Mouse (Mus musculus): Measurements from ENCODE around the gene Thnsl2. TPM values are rescaled to one million over a fixed set of nuclear protein-coding genes. Genes with fewer than 3 reads are reported as not detected.

The Thnsl2 gene
- polyA plus RNA-seq, 2 experiments: 4.7 to 11.8 TPM

- TF ChIP-seq CTCF (IDR thresholded peaks at IDR 0.05; ENCODE audit: low read depth) (no peak), EP300 (IDR thresholded peaks at IDR 0.05; ENCODE audit: low read depth) (no peak)
- H3K27ac ChIP-seq: no peak overlapping the region
- no peak overlapping the region for H3K4me3 ChIP-seq (ENCODE audit: insufficient read depth in 1 of 2, low read depth in 2 of 2, low read length in 2 of 2)
- H3K27me3 ChIP-seq (ENCODE audit: control insufficient read depth, insufficient read depth, low read length): no peaks in the 10 kb centered on the region
- WGBS (ENCODE audit: insufficient replicate concordance): 53% methylated on average over 7 of the region's 7 CpGs
- H3K9ac ChIP-seq (replicated peaks): no peak overlapping the region
- ATAC-seq (ENCODE audit: insufficient read depth) (no peak), DNase-seq (ENCODE audit: low read depth in 3 of 3, low spot score in 3 of 3) (no peak)
- H3K4me1 ChIP-seq (replicated peaks; ENCODE audit: control insufficient read depth in 2 of 2, insufficient read depth in 2 of 2, low read length in 1 of 2): peaks cover 0 to 2% of the 10 kb centered on the region in 2 experiments; a peak in 1 of 4 replicates
- no peak overlapping the region for H3K4me2 ChIP-seq (ENCODE audit: low read depth)
- no peaks in the 10 kb centered on the region for H3K36me3 ChIP-seq (replicated peaks; ENCODE audit: control insufficient read depth, insufficient read depth, low read depth)
- no peaks in the 10 kb centered on the region for H3K9me3 ChIP-seq (ENCODE audit: control insufficient read depth, low read length)
Measured at GRCm38 (mm10) chr6:71161290-71161689, 17.1 kb upstream of the Thnsl2 start.

- ATAC-seq (ENCODE audit: insufficient read depth) (no peak), DNase-seq (ENCODE audit: low read depth in 3 of 3, low spot score in 3 of 3) (no peak)
- no peak overlapping the region for H3K27ac ChIP-seq
- H3K27me3 ChIP-seq (ENCODE audit: control insufficient read depth, insufficient read depth, low read length): no peaks in the 10 kb centered on the region
- no peak overlapping the region for H3K4me3 ChIP-seq (ENCODE audit: insufficient read depth in 1 of 2, low read depth in 2 of 2, low read length in 2 of 2)
- H3K9ac ChIP-seq (replicated peaks): no peak overlapping the region
- no peak for TF ChIP-seq EP300 (IDR thresholded peaks at IDR 0.05; ENCODE audit: low read depth)
- TF ChIP-seq CTCF (IDR thresholded peaks at IDR 0.05; ENCODE audit: low read depth): peak; percentile 72
- H3K4me1 ChIP-seq (replicated peaks; ENCODE audit: control insufficient read depth in 2 of 2, insufficient read depth in 2 of 2, low read length in 1 of 2): peaks cover 0 to 2% of the 10 kb centered on the region in 2 experiments; a peak in 1 of 4 replicates
- 71% methylated on average over 5 of the region's 5 CpGs for WGBS (ENCODE audit: insufficient replicate concordance)
- H3K4me2 ChIP-seq (ENCODE audit: low read depth): no peak overlapping the region
- H3K36me3 ChIP-seq (replicated peaks; ENCODE audit: control insufficient read depth, insufficient read depth, low read depth): no peaks in the 10 kb centered on the region
- H3K9me3 ChIP-seq (ENCODE audit: control insufficient read depth, low read length): no peaks in the 10 kb centered on the region
Measured at GRCm38 (mm10) chr6:71156674-71157326, 12.6 kb upstream of the Thnsl2 start.

GRCm38 (mm10) chr6:71154861-71155260 lies 10.6 kb upstream of the Thnsl2 start:
- Histone ChIP-seq H3K27me3 (ENCODE audit: control insufficient read depth, insufficient read depth, low read length) (no peaks in the 10 kb centered on the region), H3K9ac (replicated peaks) (no peak overlapping the region), H3K27ac (no peak overlapping the region), H3K4me3 (ENCODE audit: insufficient read depth in 1 of 2, low read depth in 2 of 2, low read length in 2 of 2) (no peak overlapping the region), H3K9me3 (ENCODE audit: control insufficient read depth, low read length) (no peaks in the 10 kb centered on the region), H3K4me2 (ENCODE audit: low read depth) (no peak overlapping the region), H3K4me1 (replicated peaks; ENCODE audit: control insufficient read depth in 2 of 2, insufficient read depth in 2 of 2, low read length in 1 of 2) (no peaks in the 10 kb centered on the region), H3K36me3 (replicated peaks; ENCODE audit: control insufficient read depth, insufficient read depth, low read depth) (no peaks in the 10 kb centered on the region)
- DNase-seq (ENCODE audit: low read depth in 3 of 3, low spot score in 3 of 3): no peak
- TF ChIP-seq EP300 (IDR thresholded peaks at IDR 0.05; ENCODE audit: low read depth) (no peak), CTCF (IDR thresholded peaks at IDR 0.05; ENCODE audit: low read depth) (no peak)
- WGBS (ENCODE audit: insufficient replicate concordance): 71% methylated on average over 6 of the region's 6 CpGs
- no peak for ATAC-seq (ENCODE audit: insufficient read depth)

- WGBS (ENCODE audit: insufficient replicate concordance): 63% methylated on average over 4 of the region's 4 CpGs
- no peaks in the 10 kb centered on the region for H3K27me3 ChIP-seq (ENCODE audit: control insufficient read depth, insufficient read depth, low read length)
- no peaks in the 10 kb centered on the region for H3K4me1 ChIP-seq (replicated peaks; ENCODE audit: control insufficient read depth in 2 of 2, insufficient read depth in 2 of 2, low read length in 1 of 2)
- no peak overlapping the region for H3K4me3 ChIP-seq (ENCODE audit: insufficient read depth in 1 of 2, low read depth in 2 of 2, low read length in 2 of 2)
- H3K9ac ChIP-seq (replicated peaks): no peak overlapping the region
- TF ChIP-seq EP300 (IDR thresholded peaks at IDR 0.05; ENCODE audit: low read depth) (no peak), CTCF (IDR thresholded peaks at IDR 0.05; ENCODE audit: low read depth) (no peak)
- DNase-seq (ENCODE audit: low read depth in 3 of 3, low spot score in 3 of 3) (no peak), ATAC-seq (ENCODE audit: insufficient read depth) (no peak)
- H3K9me3 ChIP-seq (ENCODE audit: control insufficient read depth, low read length): no peaks in the 10 kb centered on the region
- H3K36me3 ChIP-seq (replicated peaks; ENCODE audit: control insufficient read depth, insufficient read depth, low read depth): no peaks in the 10 kb centered on the region
- H3K27ac ChIP-seq: no peak overlapping the region
- no peak overlapping the region for H3K4me2 ChIP-seq (ENCODE audit: low read depth)
Measured at GRCm38 (mm10) chr6:71153486-71153885, 9.2 kb upstream of the Thnsl2 start.

DNA sequence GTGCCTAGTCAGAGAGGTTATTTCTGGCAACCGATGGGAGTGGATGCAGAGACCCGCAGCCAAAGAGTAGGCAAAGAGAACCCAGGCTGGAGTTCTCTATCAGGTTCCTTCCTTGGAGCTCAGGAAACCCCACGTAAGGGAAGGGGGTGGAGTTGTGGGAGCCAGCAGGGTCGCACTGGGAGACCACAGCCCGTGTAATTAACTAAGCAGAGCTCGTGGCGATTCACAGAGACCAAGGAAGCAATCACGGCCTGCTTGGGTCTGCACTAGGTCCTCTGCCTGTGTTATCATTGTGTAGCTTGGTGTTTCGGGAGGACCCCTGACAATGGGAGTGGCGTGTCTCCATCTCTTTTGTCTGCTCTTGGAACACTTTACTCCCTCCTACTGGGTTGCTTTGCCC lies 6.9 kb upstream of the Thnsl2 start:
- Histone ChIP-seq H3K9me3 (ENCODE audit: control insufficient read depth, low read length) (no peaks in the 10 kb centered on the region), H3K4me1 (replicated peaks; ENCODE audit: control insufficient read depth in 2 of 2, insufficient read depth in 2 of 2, low read length in 1 of 2) (no peaks in the 10 kb centered on the region), H3K27me3 (ENCODE audit: control insufficient read depth, insufficient read depth, low read length) (no peaks in the 10 kb centered on the region), H3K36me3 (replicated peaks; ENCODE audit: control insufficient read depth, insufficient read depth, low read depth) (no peaks in the 10 kb centered on the region), H3K4me3 (ENCODE audit: insufficient read depth in 1 of 2, low read depth in 2 of 2, low read length in 2 of 2) (no peak overlapping the region), H3K27ac (no peak overlapping the region), H3K9ac (replicated peaks) (no peak overlapping the region), H3K4me2 (ENCODE audit: low read depth) (no peak overlapping the region)
- 36% methylated on average over 10 of the region's 10 CpGs for WGBS (ENCODE audit: insufficient replicate concordance)
- TF ChIP-seq CTCF (IDR thresholded peaks at IDR 0.05; ENCODE audit: low read depth): no peak
- TF ChIP-seq EP300 (IDR thresholded peaks at IDR 0.05; ENCODE audit: low read depth): no peak
- DNase-seq (ENCODE audit: low read depth in 3 of 3, low spot score in 3 of 3) (no peak), ATAC-seq (ENCODE audit: insufficient read depth) (no peak)
